Mouse (Mus musculus) cortical plate, adult 2 months (tissue): ENCODE results near the gene Gpr152.

Experiments
- CTCF ChIP-seq: fragments of 200-500 bp; IDR thresholded peaks from 2 replicates; pipeline ENCODE4 v1.5.1; 2011; ENCODE audit warnings: mild to moderate bottlenecking, control low read depth, low read length; ENCODE audit not compliant: insufficient read depth; ENCODE audit errors: extremely low read depth
- POLR2A ChIP-seq: fragments of 200-500 bp; IDR thresholded peaks from 2 replicates; pipeline ENCODE4 v1.6.1; 2011; ENCODE audit warnings: mild to moderate bottlenecking, low read length, control low read depth; ENCODE audit not compliant: insufficient read depth; ENCODE audit errors: extremely low read depth

- TF ChIP-seq CTCF: no peak
- no peak for TF ChIP-seq POLR2A
Observed at GRCm38 (mm10) chr19:4126759-4127495, 12.7 kb upstream of the Gpr152 start.
